Mouse (Mus musculus): ENCODE results near the gene Gm21970. TPM values are rescaled to one million over a fixed set of nuclear protein-coding genes. Genes with fewer than 3 reads are reported as not detected.

The Gm21970 gene
- polyA plus RNA-seq, 1 experiment from 2014 or later = not detected

GRCm38 (mm10) chr16:91464594-91465504 is 73.3 kb downstream of the Gm21970 start:
- Histone ChIP-seq H3K27me3 (ENCODE audit: control insufficient read depth, insufficient read depth, low read depth, low read length) (no peaks in the 10 kb centered on the region), H3K4me2 (ENCODE audit: low read length) (peak overlapping the region; percentile 79), H3K4me1 (ENCODE audit: control insufficient read depth, insufficient read depth, low read length) (peaks cover 21% of the 10 kb centered on the region), H3K27ac (ENCODE audit: low read length) (peak overlapping the region; percentile 83), H3K4me3 (ENCODE audit: low read depth, low read length) (peak overlapping the region; percentile 68), H3K36me3 (ENCODE audit: control insufficient read depth, insufficient read depth, low read length) (no peaks in the 10 kb centered on the region), H3K9ac (ENCODE audit: low read depth, low read length) (peak overlapping the region; percentile 72), H3K9me3 (replicated peaks; ENCODE audit: control insufficient read depth, low read length, poor library complexity, severe bottlenecking) (no peaks in the 10 kb centered on the region)
- 2% methylated on average over 44 of the region's 44 CpGs for WGBS
- ATAC-seq = peak; percentile 96

DNA sequence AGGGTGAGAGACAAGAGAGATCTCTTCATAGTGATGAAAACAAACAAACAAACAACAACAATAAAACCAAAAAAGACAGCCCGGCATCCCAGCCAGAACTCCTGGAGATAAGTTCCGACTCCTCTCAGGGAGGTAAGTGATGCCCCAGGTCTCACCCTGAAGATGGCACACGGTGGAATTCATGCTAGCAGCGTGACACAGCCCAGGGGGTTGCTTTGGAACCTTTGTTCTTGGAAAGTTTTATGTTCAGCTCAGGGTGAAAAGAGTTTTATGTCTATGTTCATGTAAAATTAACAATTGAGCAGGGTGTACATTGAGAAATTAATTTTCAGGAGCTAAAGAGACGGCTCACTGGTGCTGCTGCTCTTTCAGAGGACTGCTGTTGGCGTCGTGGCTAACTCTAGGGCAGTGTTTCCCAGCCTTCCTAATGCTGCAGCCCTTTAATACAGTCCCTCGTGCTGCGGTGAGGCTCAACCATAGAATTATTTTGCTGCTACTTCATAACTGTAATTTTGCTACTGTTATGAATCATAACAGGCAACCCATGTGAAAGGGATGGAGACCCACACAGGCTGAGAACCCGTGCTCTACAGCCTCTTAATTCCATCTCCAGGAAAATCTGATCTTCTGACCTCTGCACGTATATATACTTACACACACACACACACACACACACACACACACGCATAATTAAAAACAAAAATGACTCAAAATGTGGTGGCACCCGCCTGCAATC is 74.2 kb downstream of the Gm21970 start:
- 0 out of 2 replicates have a peak overlapping the region, but pooled peaks have one; percentile 83 for H3K27ac ChIP-seq (ENCODE audit: low read length)

GRCm38 (mm10) chr16:91466566-91466965 is 75.0 kb downstream of the Gm21970 start:
- Histone ChIP-seq H3K4me1 (ENCODE audit: control insufficient read depth, insufficient read depth, low read length) (peaks cover 21% of the 10 kb centered on the region), H3K4me2 (ENCODE audit: low read length) (peak overlapping the region; percentile 79), H3K27me3 (ENCODE audit: control insufficient read depth, insufficient read depth, low read depth, low read length) (no peaks in the 10 kb centered on the region), H3K9me3 (replicated peaks; ENCODE audit: control insufficient read depth, low read length, poor library complexity, severe bottlenecking) (no peaks in the 10 kb centered on the region), H3K4me3 (ENCODE audit: low read depth, low read length) (no peak overlapping the region; the same call in 1 of the 2 replicates), H3K27ac (ENCODE audit: low read length) (no peak overlapping the region), H3K9ac (ENCODE audit: low read depth, low read length) (no peak overlapping the region), H3K36me3 (ENCODE audit: control insufficient read depth, insufficient read depth, low read length) (no peaks in the 10 kb centered on the region)
- ATAC-seq = no peak
- WGBS = 49% methylated on average over 6 of the region's 6 CpGs

More for the DNA sequence above, 74.2 kb downstream of the Gm21970 start:
- Histone ChIP-seq H3K27me3 (ENCODE audit: control insufficient read depth, insufficient read depth, low read depth, low read length) (no peaks in the 10 kb centered on the region), H3K36me3 (ENCODE audit: control insufficient read depth, insufficient read depth, low read length) (no peaks in the 10 kb centered on the region), H3K9me3 (replicated peaks; ENCODE audit: control insufficient read depth, low read length, poor library complexity, severe bottlenecking) (no peaks in the 10 kb centered on the region), H3K9ac (ENCODE audit: low read depth, low read length) (peak overlapping the region; percentile 58), H3K4me2 (ENCODE audit: low read length) (peak overlapping the region; percentile 79), H3K4me1 (ENCODE audit: control insufficient read depth, insufficient read depth, low read length) (peaks cover 21% of the 10 kb centered on the region), H3K4me3 (ENCODE audit: low read depth, low read length) (peak overlapping the region; percentile 68)
- no peak for ATAC-seq
- WGBS = 45% methylated on average over 13 of the region's 13 CpGs

Other genes with a start within 250 kb of the Gm21970 start
- gene Olig2, start 166.3 kb upstream of the Gm21970 start, polyA plus RNA-seq (2015; fragmentation: Nextera tagmentation; extraction: Ambion mirVana) = 8.5 and 9.9 TPM in 2 replicates
- 94.2 and 131 TPM in 2 replicates for gene Olig1, start 121.9 kb upstream of the Gm21970 start, polyA plus RNA-seq (2015; fragmentation: Nextera tagmentation; extraction: Ambion mirVana)
- gene Ifnar2, start 18.9 kb upstream of the Gm21970 start, polyA plus RNA-seq (2015; fragmentation: Nextera tagmentation; extraction: Ambion mirVana) = 35.4 and 38.7 TPM in 2 replicates
- 10.4 and 11.1 TPM in 2 replicates for gene Il10rb, start 14.4 kb downstream of the Gm21970 start, polyA plus RNA-seq (2015; fragmentation: Nextera tagmentation; extraction: Ambion mirVana)
- gene Ifnar1, start 93.5 kb downstream of the Gm21970 start, polyA plus RNA-seq (2015; fragmentation: Nextera tagmentation; extraction: Ambion mirVana) = 48.0 and 51.7 TPM in 2 replicates
- gene Ifngr2, start 155.4 kb downstream of the Gm21970 start, polyA plus RNA-seq (2015; fragmentation: Nextera tagmentation; extraction: Ambion mirVana) = 104 and 125 TPM in 2 replicates
- gene Tmem50b, start 206.1 kb downstream of the Gm21970 start, polyA plus RNA-seq (2015; fragmentation: Nextera tagmentation; extraction: Ambion mirVana) = 95.1 and 106 TPM in 2 replicates
- gene Dnajc28, start 227.3 kb downstream of the Gm21970 start, polyA plus RNA-seq (2015; fragmentation: Nextera tagmentation; extraction: Ambion mirVana) = 6.9 and 7.3 TPM in 2 replicates

Measured in midbrain, embryonic 16.5 days (tissue).